Mouse (Mus musculus) forebrain, embryonic 14.5 days (tissue): ENCODE data around the gene Nt5dc2. TPM values are rescaled to one million over a fixed set of nuclear protein-coding genes. Genes with fewer than 3 reads are reported as not detected.
A peak's percentile ranks its signal among the peaks of the same experiment; 100 is the strongest.

Source experiments
- ATAC-seq: fragments of 200-750 bp; cut with Nextera tagmentation; 2 replicates; pipeline ENCODE4 v1.8.0; 2017; ENCODE audit warnings: mild to moderate bottlenecking, moderate library complexity
- DNase-seq: peaks from one replicate; pipeline ENCODE4 v3.0.0-alpha.2; 2015; ENCODE audit warnings: low spot score
- H3K27ac ChIP-seq: fragments of 300-500 bp; sonication (generic); 2 replicates; pipeline ENCODE4 v1.5.1; 2014; ENCODE audit warnings: low read depth, mild to moderate bottlenecking, control low read depth, low read length, moderate library complexity
- H3K27me3 ChIP-seq: fragments of 300-500 bp; sonication (generic); replicated peaks from 2 replicates; pipeline ENCODE4 v1.6.1; 2014; ENCODE audit warnings: low read length, control low read depth, mixed read lengths; ENCODE audit not compliant: control insufficient read depth, insufficient read depth
- H3K36me3 ChIP-seq: fragments of 300-500 bp; sonication (generic); 2 replicates; pipeline ENCODE4 v1.6.1; 2014; ENCODE audit warnings: low read length, control low read depth; ENCODE audit not compliant: control insufficient read depth, insufficient read depth
- H3K4me1 ChIP-seq: fragments of 300-500 bp; sonication (generic); 2 replicates; pipeline ENCODE4 v1.6.1; 2014; ENCODE audit warnings: antibody characterized with exemption, low read length, control low read depth; ENCODE audit not compliant: control insufficient read depth, insufficient read depth
- H3K4me2 ChIP-seq: fragments of 300-500 bp; sonication (generic); 2 replicates; pipeline ENCODE4 v1.6.1; 2014; ENCODE audit warnings: mild to moderate bottlenecking, control low read depth, low read length
- H3K4me3 ChIP-seq: fragments of 300-500 bp; sonication (generic); 2 replicates; pipeline ENCODE4 v1.5.1; 2014; ENCODE audit warnings: low read depth, low read length, control low read depth
- H3K9ac ChIP-seq: fragments of 300-500 bp; sonication (generic); 2 replicates; pipeline ENCODE4 v1.6.1; 2014; ENCODE audit warnings: mild to moderate bottlenecking, low read length, control low read depth, moderate library complexity
- H3K9me3 ChIP-seq: fragments of 300-500 bp; sonication (generic); replicated peaks from 2 replicates; pipeline ENCODE4 v1.6.1; 2016; ENCODE audit warnings: low read length, control low read depth, mixed read lengths; ENCODE audit not compliant: control insufficient read depth
- WGBS: fragments of 180-500 bp; shearing (Covaris S2); extraction: QIAGEN DNeasy Blood & Tissue Kit; methylation state at CpG from one replicate; pipeline ENCODE4 v1.1.7; 2014; 5-methylcytosine and 5-hydroxymethylcytosine counted together
- polyA plus RNA-seq: library from polyadenylated mRNA; unstranded; fragments of >200 nt; fragmentation: Nextera tagmentation; extraction: Ambion mirVana; gene quantifications from 2 replicates; pipeline ENCODE4 v1.2.1, GENCODE M21; 2014

The Nt5dc2 gene
- 225 and 288 TPM in 2 replicates for polyA plus RNA-seq

GRCm38 (mm10) chr14:31130236-31131220, at the start of gene Nt5dc2:
Gene Nt5dc2, plus strand, starts transcription at chr14:31131053.
- Histone ChIP-seq H3K27me3 (no peaks in the 10 kb centered on the region), H3K36me3 (peaks cover 7% of the 10 kb centered on the region), H3K27ac (peak within 1 kb of the TSS; percentile 82), H3K4me2 (peak within 1 kb of the TSS; percentile 68), H3K4me1 (peaks cover 38% of the 10 kb centered on the region), H3K9ac (peak within 1 kb of the TSS; percentile 90), H3K4me3 (peak within 1 kb of the TSS; percentile 81), H3K9me3 (no peaks in the 10 kb centered on the region)
- peak; percentile 77 for ATAC-seq
- 3% methylated on average over 44 of the region's 63 CpGs for WGBS
- DNase-seq = peak; percentile 95

- H3K36me3 ChIP-seq = peaks cover 64% of the 10 kb centered on the region
- no peaks in the 10 kb centered on the region for H3K9me3 ChIP-seq
- no peak overlapping the region for H3K4me3 ChIP-seq
- DNase-seq (no peak), ATAC-seq (no peak)
- no peak overlapping the region for H3K27ac ChIP-seq
- H3K27me3 ChIP-seq = no peaks in the 10 kb centered on the region
- H3K4me1 ChIP-seq = no peaks in the 10 kb centered on the region
- no peak overlapping the region for H3K4me2 ChIP-seq
- no peak overlapping the region for H3K9ac ChIP-seq
Observed at GRCm38 (mm10) chr14:31081147-31081546, 49.7 kb upstream of the Nt5dc2 start.

DNA sequence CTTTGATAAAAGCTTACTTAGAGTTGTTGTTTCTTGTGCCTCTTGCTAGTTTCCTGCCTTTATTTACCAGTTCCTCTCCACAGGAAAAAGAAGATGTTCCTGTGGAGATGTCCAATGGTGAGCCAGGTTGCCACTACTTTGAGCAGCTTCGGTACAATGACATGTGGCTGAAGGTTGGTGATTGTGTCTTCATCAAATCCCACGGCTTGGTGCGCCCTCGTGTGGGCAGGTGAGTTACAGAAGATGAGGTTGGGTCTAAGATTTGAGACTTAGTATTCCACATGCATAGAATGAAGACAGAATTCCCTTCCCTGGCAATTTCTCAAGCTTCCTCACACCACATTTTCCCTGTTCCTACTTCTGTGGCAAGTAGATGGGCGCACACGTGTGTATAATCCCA, 43.4 kb upstream of the Nt5dc2 start:
- no peak overlapping the region for H3K9ac ChIP-seq
- H3K36me3 ChIP-seq = peaks cover 84% of the 10 kb centered on the region
- H3K4me3 ChIP-seq = no peak overlapping the region
- no peak for ATAC-seq
- H3K4me2 ChIP-seq = no peak overlapping the region
- no peak overlapping the region for H3K27ac ChIP-seq
- WGBS = 87% methylated on average over 6 of the region's 6 CpGs
- H3K27me3 ChIP-seq = no peaks in the 10 kb centered on the region
- no peaks in the 10 kb centered on the region for H3K4me1 ChIP-seq
- no peaks in the 10 kb centered on the region for H3K9me3 ChIP-seq
- no peak for DNase-seq

GRCm38 (mm10) chr14:31088515-31088914, 42.3 kb upstream of the Nt5dc2 start:
- Histone ChIP-seq H3K4me2 (no peak overlapping the region), H3K4me3 (no peak overlapping the region), H3K4me1 (no peaks in the 10 kb centered on the region), H3K27ac (no peak overlapping the region), H3K9me3 (no peaks in the 10 kb centered on the region), H3K27me3 (no peaks in the 10 kb centered on the region), H3K36me3 (peaks cover 82% of the 10 kb centered on the region), H3K9ac (no peak overlapping the region)
- no peak for DNase-seq
- WGBS = 97% methylated on average over 2 of the region's 2 CpGs
- no peak for ATAC-seq

GRCm38 (mm10) chr14:31089918-31090317, 40.9 kb upstream of the Nt5dc2 start:
- Histone ChIP-seq H3K4me1 (no peaks in the 10 kb centered on the region), H3K4me2 (no peak overlapping the region), H3K4me3 (no peak overlapping the region), H3K9me3 (no peaks in the 10 kb centered on the region), H3K9ac (no peak overlapping the region), H3K27me3 (no peaks in the 10 kb centered on the region), H3K27ac (no peak overlapping the region), H3K36me3 (peaks cover 80% of the 10 kb centered on the region)
- 93% methylated on average over 1 of the region's 1 CpGs for WGBS
- no peak for ATAC-seq
- no peak for DNase-seq

GRCm38 (mm10) chr14:31105156-31105555, 25.7 kb upstream of the Nt5dc2 start:
- Histone ChIP-seq H3K9me3 (no peaks in the 10 kb centered on the region), H3K9ac (no peak overlapping the region), H3K36me3 (peaks cover 68% of the 10 kb centered on the region), H3K4me1 (no peaks in the 10 kb centered on the region), H3K4me2 (no peak overlapping the region), H3K4me3 (no peak overlapping the region), H3K27ac (no peak overlapping the region), H3K27me3 (no peaks in the 10 kb centered on the region)
- 95% methylated on average over 2 of the region's 2 CpGs for WGBS
- DNase-seq (no peak), ATAC-seq (no peak)

- Histone ChIP-seq H3K27ac (no peak overlapping the region), H3K36me3 (peaks cover 90% of the 10 kb centered on the region), H3K9me3 (no peaks in the 10 kb centered on the region), H3K27me3 (no peaks in the 10 kb centered on the region), H3K4me1 (no peaks in the 10 kb centered on the region), H3K9ac (no peak overlapping the region), H3K4me3 (no peak overlapping the region), H3K4me2 (no peak overlapping the region)
- 82% methylated on average over 3 of the region's 3 CpGs for WGBS
- no peak for DNase-seq
- ATAC-seq = no peak
Observed at GRCm38 (mm10) chr14:31110613-31111012, 20.2 kb upstream of the Nt5dc2 start.

GRCm38 (mm10) chr14:31112187-31112586, 18.7 kb upstream of the Nt5dc2 start:
- no peak overlapping the region for H3K4me3 ChIP-seq
- no peaks in the 10 kb centered on the region for H3K27me3 ChIP-seq
- 87% methylated on average over 5 of the region's 5 CpGs for WGBS
- DNase-seq = no peak
- no peak overlapping the region for H3K27ac ChIP-seq
- no peaks in the 10 kb centered on the region for H3K9me3 ChIP-seq
- ATAC-seq = no peak
- H3K9ac ChIP-seq = no peak overlapping the region
- no peak overlapping the region for H3K4me2 ChIP-seq
- no peaks in the 10 kb centered on the region for H3K4me1 ChIP-seq
- peaks cover 90% of the 10 kb centered on the region for H3K36me3 ChIP-seq

DNA sequence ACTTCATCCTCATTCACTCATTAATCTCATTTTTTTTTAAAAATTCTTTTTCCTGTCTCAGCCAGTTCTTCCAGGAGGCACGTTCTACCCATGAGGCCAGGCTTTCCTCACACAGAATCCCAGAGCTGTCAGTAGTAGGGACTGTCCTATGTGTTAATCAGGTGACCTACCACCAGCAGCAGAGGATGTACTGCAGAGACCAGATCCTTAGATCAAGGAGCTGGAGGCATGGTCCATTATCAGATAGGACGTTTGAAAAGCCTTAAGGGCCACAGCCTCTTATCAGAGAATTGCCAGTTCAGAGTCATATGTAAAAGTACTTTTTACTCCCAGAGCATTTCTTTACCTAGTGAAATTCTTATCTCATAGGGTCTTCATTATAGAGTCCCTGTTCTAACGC, 16.8 kb upstream of the Nt5dc2 start:
- Histone ChIP-seq H3K9me3 (no peaks in the 10 kb centered on the region), H3K4me1 (no peaks in the 10 kb centered on the region), H3K4me3 (no peak overlapping the region), H3K27me3 (no peaks in the 10 kb centered on the region), H3K4me2 (no peak overlapping the region), H3K9ac (no peak overlapping the region), H3K36me3 (peaks cover 89% of the 10 kb centered on the region), H3K27ac (no peak overlapping the region)
- ATAC-seq = no peak
- no peak for DNase-seq
- WGBS = 81% methylated on average over 3 of the region's 3 CpGs
